Mouse (Mus musculus): ENCODE measurements around the gene Park7. TPM values are rescaled to one million over a fixed set of nuclear protein-coding genes. Genes with fewer than 3 reads are reported as not detected.
A peak's percentile ranks its signal among the peaks of the same experiment; 100 is the strongest.
"Not testable (repeated sequence)": the region's sequence is repeated elsewhere in the genome, so short reads cannot be mapped to it uniquely, and the experiment has no call there.

The Park7 gene
- polyA plus RNA-seq, 1 experiment = 284 TPM

GRCm38 (mm10) chr4:150888492-150888891 is 25.7 kb downstream of the Park7 start:
- H3K27ac ChIP-seq (ENCODE audit: insufficient read depth, low read length) = no peak overlapping the region
- H3K4me1 ChIP-seq (ENCODE audit: control insufficient read depth, insufficient read depth, low read length) = no peaks in the 10 kb centered on the region
- H3K4me3 ChIP-seq (ENCODE audit: insufficient read depth, low read length) = no peak overlapping the region
- TF ChIP-seq POLR2A (IDR thresholded peaks at IDR 0.05; ENCODE audit: extremely low read depth, insufficient read depth, low read length) = no peak

DNA sequence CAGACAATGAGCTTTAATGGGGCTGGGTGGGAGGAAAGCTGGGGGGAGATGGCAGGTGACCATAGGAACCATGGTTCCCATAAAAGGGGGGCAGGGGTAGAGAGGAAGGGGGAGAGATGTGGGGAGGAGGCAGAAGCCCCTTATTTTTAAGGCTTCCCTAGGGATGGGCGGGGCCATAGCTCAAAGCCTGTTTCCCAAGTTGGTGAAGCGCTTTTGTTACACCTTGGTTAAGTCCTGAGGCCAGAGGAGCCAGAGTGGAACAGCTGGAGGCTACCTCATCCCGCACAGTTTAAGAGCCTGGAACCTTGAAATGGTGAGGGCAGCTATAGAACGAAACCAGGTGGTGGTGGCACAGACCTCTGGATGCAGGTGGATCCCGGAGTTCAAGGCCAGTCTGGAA is 26.3 kb downstream of the Park7 start:
- H3K4me3 ChIP-seq (ENCODE audit: insufficient read depth, low read length) = no peak overlapping the region
- H3K4me1 ChIP-seq (ENCODE audit: control insufficient read depth, insufficient read depth, low read length) = no peaks in the 10 kb centered on the region

DNA sequence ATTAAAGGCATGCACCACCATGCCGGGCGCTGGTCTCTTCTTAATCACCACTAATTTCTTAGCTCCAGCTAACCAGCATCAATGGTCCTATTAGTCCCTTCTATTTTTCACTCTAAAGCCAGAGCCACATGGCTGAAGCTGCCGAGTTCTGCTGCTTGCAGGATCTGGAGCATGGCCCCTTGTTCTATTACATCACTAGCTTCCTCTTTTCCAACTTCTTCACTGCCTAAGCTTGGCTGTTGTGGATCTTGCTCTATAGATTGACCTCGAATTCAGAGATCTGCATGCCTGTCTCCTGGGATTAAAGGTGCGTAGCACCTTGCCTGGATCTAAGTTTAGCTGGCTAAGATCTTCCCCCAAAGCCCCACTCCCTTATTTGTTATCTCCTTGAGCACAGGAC is 31.6 kb downstream of the Park7 start:
- TF ChIP-seq POLR2A (IDR thresholded peaks at IDR 0.05; ENCODE audit: extremely low read depth, insufficient read depth, low read length) (no peak), CTCF (IDR thresholded peaks at IDR 0.05; ENCODE audit: extremely low read depth, insufficient read depth, low read length) (no peak)
- no peak overlapping the region for H3K27ac ChIP-seq (ENCODE audit: insufficient read depth, low read length)
- no peaks in the 10 kb centered on the region for H3K4me1 ChIP-seq (ENCODE audit: control insufficient read depth, insufficient read depth, low read length)
- no peak overlapping the region for H3K4me3 ChIP-seq (ENCODE audit: insufficient read depth, low read length)

More for the DNA sequence above, 26.3 kb downstream of the Park7 start:
- TF ChIP-seq CTCF (IDR thresholded peaks at IDR 0.05; ENCODE audit: extremely low read depth, insufficient read depth, low read length) (no peak), POLR2A (IDR thresholded peaks at IDR 0.05; ENCODE audit: extremely low read depth, insufficient read depth, low read length) (no peak)
- H3K27ac ChIP-seq (ENCODE audit: insufficient read depth, low read length) = no peak overlapping the region

DNA sequence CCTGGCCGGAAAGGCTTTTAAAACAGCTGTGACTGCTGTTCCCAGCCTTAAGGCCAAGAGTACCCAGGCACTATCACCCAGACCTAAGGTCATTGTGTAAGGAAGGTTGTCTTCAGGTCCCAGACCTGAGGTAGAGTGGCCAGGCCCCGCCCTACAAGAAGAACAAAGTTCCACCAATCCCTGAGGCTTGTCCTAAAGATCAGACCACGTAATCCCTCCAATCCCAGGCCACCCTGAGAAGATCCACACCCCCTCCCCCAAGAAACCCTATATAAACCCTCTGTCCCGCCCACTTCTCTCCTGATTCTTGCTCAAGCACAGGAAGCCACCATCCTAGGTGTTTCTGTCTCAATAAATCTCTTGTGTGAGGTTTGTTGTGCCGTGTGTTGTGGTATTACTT is 33.9 kb downstream of the Park7 start:
- TF ChIP-seq CTCF (IDR thresholded peaks at IDR 0.05; ENCODE audit: extremely low read depth, insufficient read depth, low read length) (no peak), POLR2A (IDR thresholded peaks at IDR 0.05; ENCODE audit: extremely low read depth, insufficient read depth, low read length) (no peak)
- H3K27ac ChIP-seq (ENCODE audit: insufficient read depth, low read length) = no peak overlapping the region
- H3K4me3 ChIP-seq (ENCODE audit: insufficient read depth, low read length) = no peak overlapping the region
- H3K4me1 ChIP-seq (ENCODE audit: control insufficient read depth, insufficient read depth, low read length) = no peaks in the 10 kb centered on the region

- Histone ChIP-seq H3K4me1 (ENCODE audit: control insufficient read depth, insufficient read depth, low read length) (no peaks in the 10 kb centered on the region), H3K27ac (ENCODE audit: insufficient read depth, low read length) (no peak overlapping the region), H3K4me3 (ENCODE audit: insufficient read depth, low read length) (no peak overlapping the region)
- TF ChIP-seq POLR2A (IDR thresholded peaks at IDR 0.05; ENCODE audit: extremely low read depth, insufficient read depth, low read length) = no peak
- no peak for TF ChIP-seq CTCF (IDR thresholded peaks at IDR 0.05; ENCODE audit: extremely low read depth, insufficient read depth, low read length)
Observed at GRCm38 (mm10) chr4:150879631-150880030, 34.6 kb downstream of the Park7 start.

- Histone ChIP-seq H3K27ac (ENCODE audit: insufficient read depth, low read length) (no peak overlapping the region), H3K4me1 (ENCODE audit: control insufficient read depth, insufficient read depth, low read length) (peaks cover 3% of the 10 kb centered on the region; the same call in 1 of the 2 replicates), H3K4me3 (ENCODE audit: insufficient read depth, low read length) (no peak overlapping the region)
- TF ChIP-seq CTCF (IDR thresholded peaks at IDR 0.05; ENCODE audit: extremely low read depth, insufficient read depth, low read length) = no peak
- TF ChIP-seq POLR2A (IDR thresholded peaks at IDR 0.05; ENCODE audit: extremely low read depth, insufficient read depth, low read length) = no peak
Observed at GRCm38 (mm10) chr4:150875393-150875792, 38.8 kb downstream of the Park7 start.

GRCm38 (mm10) chr4:150874416-150874815 is 39.8 kb downstream of the Park7 start:
- H3K27ac ChIP-seq (ENCODE audit: insufficient read depth, low read length); H3K4me3 ChIP-seq (ENCODE audit: insufficient read depth, low read length); H3K4me1 ChIP-seq (ENCODE audit: control insufficient read depth, insufficient read depth, low read length): not testable (repeated sequence)

DNA sequence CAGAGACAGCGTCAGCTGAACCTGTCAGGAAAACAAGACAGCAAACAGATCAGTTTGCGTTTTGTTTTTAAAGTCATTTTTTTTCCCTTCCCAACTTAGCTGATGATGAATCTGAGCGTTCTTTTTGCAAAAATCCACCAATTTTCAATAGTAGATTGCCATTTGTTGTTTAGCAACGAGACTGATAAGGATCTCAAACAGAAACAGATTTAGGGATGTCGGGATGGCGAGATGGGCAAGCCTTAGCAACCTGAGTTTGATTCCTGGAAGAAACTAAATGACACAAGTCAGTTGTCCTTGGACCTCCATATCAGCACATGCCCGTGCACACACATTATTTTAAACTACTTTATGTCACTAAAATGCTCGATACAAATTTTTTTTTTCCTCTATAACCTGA is 41.6 kb downstream of the Park7 start:
- TF ChIP-seq POLR2A (IDR thresholded peaks at IDR 0.05; ENCODE audit: extremely low read depth, insufficient read depth, low read length) = no peak
- TF ChIP-seq CTCF (IDR thresholded peaks at IDR 0.05; ENCODE audit: extremely low read depth, insufficient read depth, low read length) = no peak
- Histone ChIP-seq H3K4me1 (ENCODE audit: control insufficient read depth, insufficient read depth, low read length) (peaks cover 6% of the 10 kb centered on the region; the same call in 1 of the 2 replicates), H3K27ac (ENCODE audit: insufficient read depth, low read length) (peak overlapping the region; percentile 9; the same call in 1 of the 2 replicates), H3K4me3 (ENCODE audit: insufficient read depth, low read length) (no peak overlapping the region)

DNA sequence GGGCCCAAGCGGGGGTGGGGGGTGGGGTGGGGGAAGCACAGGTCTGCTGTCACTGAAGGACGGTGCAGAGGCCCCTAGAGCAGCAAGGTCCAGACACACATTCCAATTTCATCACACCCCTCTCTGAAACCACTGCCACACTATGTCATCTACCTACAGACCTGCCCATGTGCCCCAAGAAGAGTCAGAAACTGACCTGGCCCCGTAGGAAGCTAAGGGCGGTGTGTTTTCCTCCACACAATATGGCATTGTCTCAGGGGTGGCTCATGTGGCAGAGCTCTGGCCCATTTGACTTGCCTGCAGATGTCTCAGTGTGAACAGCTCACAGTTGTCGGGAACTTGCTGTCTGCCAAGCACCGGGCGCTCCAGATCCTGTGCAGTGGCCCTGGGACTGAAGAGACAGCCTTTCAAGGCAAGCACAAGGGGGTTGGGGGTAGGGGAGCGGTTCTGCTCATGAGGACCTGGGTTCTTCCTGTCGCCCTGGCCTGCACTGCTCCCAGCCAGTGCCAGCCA is 42.0 kb downstream of the Park7 start:
- TF ChIP-seq CTCF (IDR thresholded peaks at IDR 0.05; ENCODE audit: extremely low read depth, insufficient read depth, low read length) = no peak
- no peak; the same call in 1 of the 2 replicates for TF ChIP-seq POLR2A (IDR thresholded peaks at IDR 0.05; ENCODE audit: extremely low read depth, insufficient read depth, low read length)
- Histone ChIP-seq H3K27ac (ENCODE audit: insufficient read depth, low read length) (peak overlapping the region; percentile 9; the same call in 1 of the 2 replicates), H3K4me3 (ENCODE audit: insufficient read depth, low read length) (no peak overlapping the region), H3K4me1 (ENCODE audit: control insufficient read depth, insufficient read depth, low read length) (peaks cover 6% of the 10 kb centered on the region; the same call in 1 of the 2 replicates)

- peak overlapping the region; percentile 39 for H3K27ac ChIP-seq (ENCODE audit: insufficient read depth, low read length)
- peaks cover 6% of the 10 kb centered on the region; the same call in 1 of the 2 replicates for H3K4me1 ChIP-seq (ENCODE audit: control insufficient read depth, insufficient read depth, low read length)
Observed at GRCm38 (mm10) chr4:150871392-150872138, 42.7 kb downstream of the Park7 start.

More at GRCm38 (mm10) chr4:150871392-150872138, 42.7 kb downstream of the Park7 start:
- TF ChIP-seq POLR2A (IDR thresholded peaks at IDR 0.05; ENCODE audit: extremely low read depth, insufficient read depth, low read length) = no peak
- TF ChIP-seq CTCF (IDR thresholded peaks at IDR 0.05; ENCODE audit: extremely low read depth, insufficient read depth, low read length) = no peak
- no peak overlapping the region for H3K4me3 ChIP-seq (ENCODE audit: insufficient read depth, low read length)

Measured in cortical plate, adult 2 months (tissue).